Mouse (Mus musculus): ENCODE measurements around the gene Zfp423.

The Zfp423 gene

GRCm38 (mm10) chr8:87664217-87664509 is 295.2 kb downstream of the Zfp423 start:
- no peak for DNase-seq (ENCODE audit: low read depth, low spot score)

GRCm38 (mm10) chr8:87663349-87664216 is 295.8 kb downstream of the Zfp423 start:
- no peak for DNase-seq (ENCODE audit: low read depth, low spot score)

- no peak for DNase-seq (ENCODE audit: low read depth, low spot score)
Measured at GRCm38 (mm10) chr8:87662811-87663341, 296.5 kb downstream of the Zfp423 start.

GRCm38 (mm10) chr8:87662307-87662771 is 297.1 kb downstream of the Zfp423 start:
- no peak for DNase-seq (ENCODE audit: low read depth, low spot score)

GRCm38 (mm10) chr8:87660916-87661910 is 298.2 kb downstream of the Zfp423 start:
- no peak for DNase-seq (ENCODE audit: low read depth, low spot score)

- DNase-seq (ENCODE audit: low read depth, low spot score): no peak
Measured at GRCm38 (mm10) chr8:87660029-87660915, 299.1 kb downstream of the Zfp423 start.

GRCm38 (mm10) chr8:87657488-87657887 is 301.9 kb downstream of the Zfp423 start:
- no peak for DNase-seq (ENCODE audit: low read depth, low spot score)

- no peak for DNase-seq (ENCODE audit: low read depth, low spot score)
Measured at GRCm38 (mm10) chr8:87656484-87657230, 302.7 kb downstream of the Zfp423 start.

- DNase-seq (ENCODE audit: low read depth, low spot score): no peak
Measured at GRCm38 (mm10) chr8:87655946-87656345, 303.4 kb downstream of the Zfp423 start.

- DNase-seq (ENCODE audit: low read depth, low spot score): no peak
Measured at GRCm38 (mm10) chr8:87647781-87648180, 311.6 kb downstream of the Zfp423 start.

- DNase-seq (ENCODE audit: low read depth, low spot score): no peak
Measured at GRCm38 (mm10) chr8:87645829-87646483, 313.4 kb downstream of the Zfp423 start.

GRCm38 (mm10) chr8:87645371-87645770 is 314.0 kb downstream of the Zfp423 start:
- DNase-seq (ENCODE audit: low read depth, low spot score): no peak

- DNase-seq (ENCODE audit: low read depth, low spot score): no peak
Measured at GRCm38 (mm10) chr8:87640930-87641329, 318.5 kb downstream of the Zfp423 start.

GRCm38 (mm10) chr8:87636226-87636742 is 323.1 kb downstream of the Zfp423 start:
- DNase-seq (ENCODE audit: low read depth, low spot score): no peak

- no peak for DNase-seq (ENCODE audit: low read depth, low spot score)
Measured at GRCm38 (mm10) chr8:87631776-87632175, 327.6 kb downstream of the Zfp423 start.

GRCm38 (mm10) chr8:87629656-87630055 is 329.7 kb downstream of the Zfp423 start:
- DNase-seq (ENCODE audit: low read depth, low spot score): no peak

GRCm38 (mm10) chr8:87621181-87621580 is 338.2 kb downstream of the Zfp423 start:
- no peak for DNase-seq (ENCODE audit: low read depth, low spot score)

- no peak for DNase-seq (ENCODE audit: low read depth, low spot score)
Measured at GRCm38 (mm10) chr8:87620225-87620624, 339.2 kb downstream of the Zfp423 start.

GRCm38 (mm10) chr8:87619529-87619928 is 339.9 kb downstream of the Zfp423 start:
- no peak for DNase-seq (ENCODE audit: low read depth, low spot score)

- no peak for DNase-seq (ENCODE audit: low read depth, low spot score)
Measured at GRCm38 (mm10) chr8:87619118-87619517, 340.3 kb downstream of the Zfp423 start.
